Mouse (Mus musculus) urinary bladder, adult 2 months (tissue): ENCODE measurements around the gene Magi1. TPM values are rescaled to one million over a fixed set of nuclear protein-coding genes. Genes with fewer than 3 reads are reported as not detected.

ENCODE experiments used
- DNase-seq: peaks from one replicate; pipeline ENCODE4 v3.0.0; 2022; ENCODE audit warnings: low spot score
- polyA plus RNA-seq: library from polyadenylated mRNA; depleted of rRNA; stranded (reverse); fragments of >200 nt; gene quantifications from 2 replicates; pipeline ENCODE4 v1.2.3, GENCODE M21; 2012

Gene Magi1
- polyA plus RNA-seq, 1 experiment: 9.6 TPM

GRCm38 (mm10) chr6:93983551-93983950 is 300.2 kb downstream of the Magi1 start:
- DNase-seq: no peak

- DNase-seq: no peak
Measured at GRCm38 (mm10) chr6:93981211-93981610, 302.5 kb downstream of the Magi1 start.

- DNase-seq: no peak
Measured at GRCm38 (mm10) chr6:93979241-93979640, 304.5 kb downstream of the Magi1 start.

- DNase-seq: no peak
Measured at GRCm38 (mm10) chr6:93968721-93969120, 315.0 kb downstream of the Magi1 start.

- DNase-seq: no peak
Measured at GRCm38 (mm10) chr6:93962757-93963336, 320.9 kb downstream of the Magi1 start.

GRCm38 (mm10) chr6:93961782-93962181 is 321.9 kb downstream of the Magi1 start:
- no peak for DNase-seq

- DNase-seq: no peak
Measured at GRCm38 (mm10) chr6:93957172-93957571, 326.5 kb downstream of the Magi1 start.

GRCm38 (mm10) chr6:93946612-93947011 is 337.1 kb downstream of the Magi1 start:
- DNase-seq: no peak

- DNase-seq: no peak
Measured at GRCm38 (mm10) chr6:93936359-93936758, 347.4 kb downstream of the Magi1 start.

- DNase-seq: no peak
Measured at GRCm38 (mm10) chr6:93935793-93936192, 347.9 kb downstream of the Magi1 start.

- DNase-seq: no peak
Measured at GRCm38 (mm10) chr6:93934700-93935099, 349.0 kb downstream of the Magi1 start.

GRCm38 (mm10) chr6:93924568-93924967 is 359.1 kb downstream of the Magi1 start:
- DNase-seq: no peak

GRCm38 (mm10) chr6:93923972-93924371 is 359.7 kb downstream of the Magi1 start:
- no peak for DNase-seq

GRCm38 (mm10) chr6:93923351-93923750 is 360.4 kb downstream of the Magi1 start:
- DNase-seq: no peak

GRCm38 (mm10) chr6:93922931-93923330 is 360.8 kb downstream of the Magi1 start:
- no peak for DNase-seq

GRCm38 (mm10) chr6:93913226-93913861 is 370.4 kb downstream of the Magi1 start:
- DNase-seq: no peak

GRCm38 (mm10) chr6:93912582-93913225 is 371.0 kb downstream of the Magi1 start:
- DNase-seq: no peak

- no peak for DNase-seq
Measured at GRCm38 (mm10) chr6:93912003-93912581, 371.6 kb downstream of the Magi1 start.

GRCm38 (mm10) chr6:93911420-93911819 is 372.3 kb downstream of the Magi1 start:
- no peak for DNase-seq

- no peak for DNase-seq
Measured at GRCm38 (mm10) chr6:93909976-93910375, 373.7 kb downstream of the Magi1 start.

GRCm38 (mm10) chr6:93904987-93905386 is 378.7 kb downstream of the Magi1 start:
- DNase-seq: no peak

GRCm38 (mm10) chr6:93902239-93902638 is 381.5 kb downstream of the Magi1 start:
- no peak for DNase-seq

GRCm38 (mm10) chr6:93901408-93901807 is 382.3 kb downstream of the Magi1 start:
- no peak for DNase-seq
